Mouse (Mus musculus) brown adipose tissue, adult 24 weeks (tissue): ENCODE measurements around the gene E130208F15Rik. TPM values are rescaled to one million over a fixed set of nuclear protein-coding genes. Genes with fewer than 3 reads are reported as not detected.

Experiments
- H3K27ac ChIP-seq: fragments of 200-500 bp; replicated peaks from 2 replicates; pipeline ENCODE4 v1.5.1; 2012; ENCODE audit warnings: low read depth, mild to moderate bottlenecking, low read length
- H3K4me1 ChIP-seq: fragments of 200-500 bp; 2 replicates; pipeline ENCODE4 v1.6.1; 2012; ENCODE audit warnings: low read length, mixed read lengths; ENCODE audit not compliant: control insufficient read depth, insufficient read depth, insufficient read length
- H3K4me3 ChIP-seq: fragments of 200-500 bp; 2 replicates; pipeline ENCODE4 v1.5.1; 2012; ENCODE audit warnings: low read depth, mild to moderate bottlenecking, low read length, moderate library complexity; ENCODE audit not compliant: insufficient read depth
- polyA plus RNA-seq: library from polyadenylated mRNA; stranded (reverse); fragments of >200 nt; gene quantifications from 2 replicates; pipeline ENCODE4 v1.2.4, GENCODE M21; 2012; ENCODE audit not compliant: missing spikeins, insufficient read depth, insufficient read length

E130208F15Rik gene
- 1.6 and 2.0 TPM in 2 replicates for polyA plus RNA-seq

- peak within 1 kb of the TSS; percentile 73 for H3K4me3 ChIP-seq
- H3K4me1 ChIP-seq = no peaks in the 10 kb centered on the region
- H3K27ac ChIP-seq = peak within 1 kb of the TSS; percentile 82
Measured at GRCm38 (mm10) chr7:30321539-30322284, at the start of gene E130208F15Rik. TSS of gene E130208F15Rik (plus strand) at chr7:30321740.

- Histone ChIP-seq H3K4me1 (no peaks in the 10 kb centered on the region), H3K4me3 (no peak overlapping the region), H3K27ac (no peak overlapping the region)
Measured at GRCm38 (mm10) chr7:30274383-30274782, 47.2 kb upstream of the E130208F15Rik start.

- H3K27ac ChIP-seq = peak overlapping the region; percentile 41; the same call in 1 of the 2 replicates
- no peak overlapping the region for H3K4me3 ChIP-seq
- H3K4me1 ChIP-seq = no peaks in the 10 kb centered on the region
Measured at GRCm38 (mm10) chr7:30278911-30279310, 42.6 kb upstream of the E130208F15Rik start.

GRCm38 (mm10) chr7:30279536-30279935 lies 42.0 kb upstream of the E130208F15Rik start:
- peak overlapping the region; percentile 77 for H3K4me3 ChIP-seq
- H3K27ac ChIP-seq = peak overlapping the region; percentile 41; the same call in 1 of the 2 replicates
- no peaks in the 10 kb centered on the region for H3K4me1 ChIP-seq

- no peaks in the 10 kb centered on the region for H3K4me1 ChIP-seq
- peak within 1 kb of the TSS; percentile 96 for H3K27ac ChIP-seq
- H3K4me3 ChIP-seq = peak within 1 kb of the TSS; percentile 77
Measured at GRCm38 (mm10) chr7:30279951-30280669, 41.4 kb upstream of the E130208F15Rik start, which contains the start of the genes Thap8 and Wdr62. TSS of gene Thap8 (plus strand) at chr7:30280094. TSS of gene Wdr62 (minus strand) at chr7:30280419.

- Histone ChIP-seq H3K4me1 (no peaks in the 10 kb centered on the region), H3K4me3 (peak overlapping the region; percentile 69), H3K27ac (peak overlapping the region; percentile 96)
Measured at GRCm38 (mm10) chr7:30280670-30281138, 40.8 kb upstream of the E130208F15Rik start.

- no peaks in the 10 kb centered on the region for H3K4me1 ChIP-seq
- no peak overlapping the region for H3K4me3 ChIP-seq
- H3K27ac ChIP-seq = no peak overlapping the region
Measured at GRCm38 (mm10) chr7:30281522-30281921, 40.0 kb upstream of the E130208F15Rik start.

- H3K4me1 ChIP-seq = no peaks in the 10 kb centered on the region
- H3K4me3 ChIP-seq = no peak overlapping the region
- no peak overlapping the region for H3K27ac ChIP-seq
Measured at GRCm38 (mm10) chr7:30282740-30283139, 38.8 kb upstream of the E130208F15Rik start.

GRCm38 (mm10) chr7:30286701-30287410 lies 34.7 kb upstream of the E130208F15Rik start:
- Histone ChIP-seq H3K4me1 (no peaks in the 10 kb centered on the region), H3K27ac (no peak overlapping the region), H3K4me3 (no peak overlapping the region)

GRCm38 (mm10) chr7:30288046-30288445 lies 33.5 kb upstream of the E130208F15Rik start:
- Histone ChIP-seq H3K4me3 (no peak overlapping the region), H3K4me1 (no peaks in the 10 kb centered on the region), H3K27ac (no peak overlapping the region)

GRCm38 (mm10) chr7:30289071-30289713 lies 32.3 kb upstream of the E130208F15Rik start:
- no peak overlapping the region for H3K27ac ChIP-seq

GRCm38 (mm10) chr7:30289714-30290399 lies 31.7 kb upstream of the E130208F15Rik start:
- H3K27ac ChIP-seq = no peak overlapping the region
- peaks cover 7% of the 10 kb centered on the region for H3K4me1 ChIP-seq
- H3K4me3 ChIP-seq = no peak overlapping the region

More at GRCm38 (mm10) chr7:30289071-30289713, 32.3 kb upstream of the E130208F15Rik start:
- H3K4me3 ChIP-seq = no peak overlapping the region
- peaks cover 4% of the 10 kb centered on the region; the same call in 1 of the 2 replicates for H3K4me1 ChIP-seq

- H3K27ac ChIP-seq = no peak within 1 kb of the TSS
Measured at GRCm38 (mm10) chr7:30291215-30292131, 30.1 kb upstream of the E130208F15Rik start, which contains the start of gene Clip3. TSS of gene Clip3 (plus strand) at chr7:30291728.

More at GRCm38 (mm10) chr7:30291215-30292131, 30.1 kb upstream of the E130208F15Rik start, which contains the start of gene Clip3:
- Histone ChIP-seq H3K4me3 (peak within 1 kb of the TSS; percentile 56), H3K4me1 (peaks cover 9% of the 10 kb centered on the region)
